Mouse (Mus musculus) lung, postnatal 0 days (tissue): ENCODE data around the gene Dysf.

Experiments
- CTCF ChIP-seq: IDR thresholded peaks from 2 replicates; pipeline ENCODE4 v1.5.1; 2016; ENCODE audit warnings: antibody characterized with exemption, mild to moderate bottlenecking
- EP300 ChIP-seq: IDR thresholded peaks from 2 replicates; pipeline ENCODE4 v1.6.1; 2016; ENCODE audit warnings: antibody characterized with exemption, mild to moderate bottlenecking, control low read depth

DNA sequence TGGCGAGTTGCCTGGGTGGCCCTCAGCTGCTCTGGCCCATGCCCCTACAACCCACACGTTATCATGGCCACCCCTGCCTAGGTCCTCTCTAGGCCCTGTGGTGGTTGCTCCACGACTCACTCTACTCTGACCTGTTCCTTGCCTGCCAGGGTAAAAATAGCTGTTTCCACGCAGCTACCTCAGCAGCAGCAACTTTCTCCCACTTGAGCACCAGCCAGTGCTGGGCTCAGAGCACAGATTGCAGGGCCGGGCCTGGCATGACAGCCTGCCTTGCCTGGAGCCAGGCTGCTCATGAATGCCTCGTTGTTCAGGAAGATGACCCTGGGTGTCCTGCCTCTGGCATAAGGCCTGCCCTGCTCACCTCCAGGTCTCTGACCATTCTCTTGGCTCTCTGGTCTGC is 217.2 kb downstream of the Dysf start:
- TF ChIP-seq CTCF (no peak), EP300 (no peak)
